Mouse (Mus musculus) myocyte (in vitro differentiated cells): ENCODE measurements around the gene Commd1.

Experiments
- CEBPB ChIP-seq: IDR thresholded peaks from 2 replicates; pipeline ENCODE4 v1.6.1; 2011; ENCODE audit warnings: mild to moderate bottlenecking, moderate library complexity; ENCODE audit not compliant: poor library complexity, insufficient read depth, severe bottlenecking
- POLR2A ChIP-seq: IDR thresholded peaks from one replicate; pipeline ENCODE4 v1.6.1; 2011; ENCODE audit warnings: low read depth, mild to moderate bottlenecking, control low read depth, moderate library complexity; ENCODE audit not compliant: insufficient read length
- POLR2AphosphoS2 ChIP-seq: IDR thresholded peaks from one replicate; pipeline ENCODE4 v1.6.1; 2011; ENCODE audit warnings: low read depth, control low read depth; ENCODE audit not compliant: insufficient read length
- SRF ChIP-seq: IDR thresholded peaks from one replicate; pipeline ENCODE4 v1.6.1; 2011; ENCODE audit warnings: low read depth; ENCODE audit not compliant: control insufficient read depth, insufficient read length
- TCF12 ChIP-seq: IDR thresholded peaks from one replicate; pipeline ENCODE4 v1.6.1; 2011; ENCODE audit warnings: mild to moderate bottlenecking, control low read depth; ENCODE audit not compliant: poor library complexity, insufficient read depth, severe bottlenecking

DNA sequence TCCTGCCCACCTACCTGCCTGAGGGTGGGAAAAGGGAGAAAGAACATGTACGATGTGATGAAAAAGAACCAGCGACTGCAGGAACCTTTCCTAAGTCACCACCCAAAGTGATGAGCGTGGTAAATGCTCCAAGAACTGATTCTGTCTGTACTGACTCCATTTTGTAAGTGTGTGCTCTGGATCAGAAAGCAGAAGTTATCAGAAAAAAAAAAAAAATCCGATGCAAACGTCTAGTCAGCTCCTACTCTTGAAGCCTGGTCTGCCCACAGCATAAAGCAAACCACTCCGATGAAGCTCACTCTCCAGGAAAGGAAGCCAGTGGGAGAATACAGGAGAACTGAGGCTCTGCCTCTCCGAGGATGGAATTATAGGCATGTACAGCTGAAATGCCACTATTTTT, 29.5 kb downstream of the Commd1 start:
- TF ChIP-seq TCF12 = no peak
- no peak for TF ChIP-seq SRF
- TF ChIP-seq POLR2A = no peak
- no peak for TF ChIP-seq CEBPB
- TF ChIP-seq POLR2AphosphoS2 = no peak
